Mouse (Mus musculus) macrophage (primary cell): Measurements from ENCODE around the gene Jade3. TPM values are rescaled to one million over a fixed set of nuclear protein-coding genes. Genes with fewer than 3 reads are reported as not detected.

Experiments used
- H3K27ac ChIP-seq: fragments of 350-480 bp; formaldehyde crosslinking; 2 replicates; pipeline ENCODE4 v1.9.0; 2021
- H3K36me3 ChIP-seq: fragments of 350-480 bp; formaldehyde crosslinking; 2 replicates; pipeline ENCODE4 v1.9.0; 2021; ENCODE audit errors: inconsistent target
- H3K4me3 ChIP-seq: fragments of 350-480 bp; formaldehyde crosslinking; 2 replicates; pipeline ENCODE4 v1.9.0; 2021; ENCODE audit errors: inconsistent target
- H3K79me2 ChIP-seq: fragments of 350-480 bp; formaldehyde crosslinking; 2 replicates; pipeline ENCODE4 v1.9.0; 2021; ENCODE audit errors: inconsistent target
- WGBS: methylation state at CpG from one replicate; pipeline ENCODE4 v1.1.7; 2026; ENCODE audit warnings: inconsistent platforms; ENCODE audit not compliant: missing documents; 5-methylcytosine and 5-hydroxymethylcytosine counted together
- polyA plus RNA-seq: library from polyadenylated mRNA; stranded (reverse); fragments of 250-400 nt; gene quantifications from 3 replicates; pipeline ENCODE4 v1.2.4, GENCODE M21; 2018; ENCODE audit warnings: inconsistent platforms

Jade3 gene
- polyA plus RNA-seq, 1 experiment from 2014 or later: 3.1 TPM

GRCm38 (mm10) chrX:20425839-20426449 lies 456 bp downstream of the Jade3 start:
- Histone ChIP-seq H3K36me3 (no peaks in the 10 kb centered on the region), H3K79me2 (no peaks in the 10 kb centered on the region), H3K4me3 (peak overlapping the region; percentile 52), H3K27ac (no peak overlapping the region)
- 22% methylated on average over 27 of the region's 51 CpGs for WGBS

- 100% methylated on average over 1 of the region's 2 CpGs for WGBS
- no peak overlapping the region for H3K27ac ChIP-seq
- H3K4me3 ChIP-seq: no peak overlapping the region
- H3K36me3 ChIP-seq: no peaks in the 10 kb centered on the region
- no peaks in the 10 kb centered on the region for H3K79me2 ChIP-seq
These were observed 57.7 kb downstream of the Jade3 start for GRCm38 (mm10) chrX:20483213-20483612.

- Histone ChIP-seq H3K36me3 (no peaks in the 10 kb centered on the region), H3K4me3 (no peak overlapping the region), H3K79me2 (no peaks in the 10 kb centered on the region), H3K27ac (no peak overlapping the region)
- WGBS: 100% methylated on average over 2 of the region's 3 CpGs
These were observed 72.2 kb downstream of the Jade3 start for GRCm38 (mm10) chrX:20497682-20498081.

DNA sequence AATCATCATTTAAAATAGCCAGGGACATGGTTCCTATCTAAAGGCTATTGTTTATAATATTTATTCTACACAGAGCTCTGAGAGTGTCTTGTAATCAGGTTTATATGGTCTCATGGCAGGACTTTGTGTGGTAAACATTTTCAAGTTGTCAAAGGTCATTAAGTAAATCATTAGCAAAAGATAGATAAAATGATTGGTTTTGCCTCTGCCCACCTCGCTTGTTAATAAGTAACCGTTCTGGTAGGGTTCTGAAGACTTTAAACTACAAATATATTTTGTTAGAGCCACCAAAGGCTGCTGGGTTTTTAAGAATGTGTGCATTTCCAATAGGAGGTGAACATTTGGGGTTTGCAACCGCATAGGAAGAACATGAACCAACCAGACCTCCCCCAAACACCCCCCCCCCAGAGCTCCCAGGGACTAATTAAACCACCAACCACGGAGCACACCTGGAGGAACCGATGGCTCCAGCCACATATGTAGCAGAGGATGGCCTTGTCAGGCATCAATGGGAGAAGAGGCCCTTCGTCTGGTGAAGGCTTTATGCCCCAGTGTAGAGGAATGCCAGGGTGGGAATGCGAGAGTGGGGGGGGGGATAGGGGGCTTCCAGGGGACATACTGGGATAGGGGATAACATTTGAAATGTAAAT lies 94.9 kb downstream of the Jade3 start:
- no peak overlapping the region for H3K4me3 ChIP-seq
- 65% methylated on average over 2 of the region's 7 CpGs for WGBS
- H3K27ac ChIP-seq: no peak overlapping the region
- no peaks in the 10 kb centered on the region for H3K36me3 ChIP-seq
- no peaks in the 10 kb centered on the region for H3K79me2 ChIP-seq

DNA sequence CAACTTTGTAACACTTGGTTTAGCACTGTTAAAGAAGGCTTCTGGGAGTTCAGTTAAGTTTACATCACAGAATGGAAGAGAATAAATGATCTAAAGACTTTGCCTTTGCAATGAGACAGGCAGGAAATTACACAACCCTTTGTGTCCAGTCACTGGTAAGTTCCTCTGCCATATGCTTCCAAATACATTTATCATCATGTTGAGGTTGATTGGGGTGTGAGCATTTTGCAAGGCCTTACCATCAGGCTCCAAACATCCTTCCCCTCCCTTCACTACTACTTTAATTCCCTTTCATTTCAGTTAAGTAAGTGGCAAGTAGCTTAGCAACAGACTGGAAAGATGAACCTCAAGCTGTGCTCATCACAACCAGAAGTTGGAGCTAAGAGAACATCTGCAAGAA lies 96.1 kb downstream of the Jade3 start:
- Histone ChIP-seq H3K4me3 (no peak overlapping the region), H3K36me3 (no peaks in the 10 kb centered on the region), H3K27ac (no peak overlapping the region), H3K79me2 (no peaks in the 10 kb centered on the region)

DNA sequence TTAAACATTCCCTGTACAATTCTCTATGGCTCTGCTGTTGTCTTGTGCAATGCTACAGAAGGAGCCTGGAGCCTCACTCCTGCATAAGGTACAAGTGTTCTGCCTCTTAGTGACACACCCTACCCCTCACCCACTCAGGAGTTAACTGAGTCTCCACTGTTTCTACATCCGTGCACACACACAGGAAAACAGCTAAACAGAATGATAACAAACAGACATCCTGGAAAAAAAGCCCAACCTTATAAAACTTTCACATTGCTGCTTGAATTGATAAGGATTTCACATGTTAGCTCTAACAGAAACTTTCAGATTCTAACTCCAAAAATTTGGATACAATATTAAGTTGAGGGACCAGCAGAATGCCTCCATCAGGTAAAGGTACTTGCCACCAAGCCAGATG lies 107.1 kb downstream of the Jade3 start:
- Histone ChIP-seq H3K4me3 (no peak overlapping the region), H3K27ac (no peak overlapping the region)
- WGBS: 71% methylated on average over 1 of the region's 1 CpGs

DNA sequence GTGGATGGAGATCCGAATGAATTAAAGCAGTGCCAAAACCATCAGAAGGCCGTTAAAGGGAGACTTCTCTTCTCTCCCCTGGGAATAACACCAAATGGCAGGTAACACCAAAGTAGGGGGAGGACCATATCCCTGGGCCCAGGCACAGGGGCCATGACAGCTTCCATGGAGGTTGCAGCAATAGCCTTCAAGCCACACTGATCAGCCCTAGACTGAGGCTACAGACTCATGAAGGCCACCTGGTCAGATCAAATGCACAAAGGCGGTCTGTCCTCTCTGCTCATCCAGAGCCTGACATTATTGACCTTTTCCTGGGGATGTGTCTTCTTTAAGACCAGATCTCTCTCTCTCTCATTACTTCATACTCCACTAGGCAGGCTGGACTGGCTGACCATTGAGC lies 118.4 kb downstream of the Jade3 start:
- H3K79me2 ChIP-seq: no peaks in the 10 kb centered on the region
- 86% methylated on average over 3 of the region's 3 CpGs for WGBS
- no peak overlapping the region for H3K27ac ChIP-seq
- no peak overlapping the region for H3K4me3 ChIP-seq
- H3K36me3 ChIP-seq: no peaks in the 10 kb centered on the region

More for the DNA sequence above, 107.1 kb downstream of the Jade3 start:
- Histone ChIP-seq H3K36me3 (no peaks in the 10 kb centered on the region), H3K79me2 (no peaks in the 10 kb centered on the region)

DNA sequence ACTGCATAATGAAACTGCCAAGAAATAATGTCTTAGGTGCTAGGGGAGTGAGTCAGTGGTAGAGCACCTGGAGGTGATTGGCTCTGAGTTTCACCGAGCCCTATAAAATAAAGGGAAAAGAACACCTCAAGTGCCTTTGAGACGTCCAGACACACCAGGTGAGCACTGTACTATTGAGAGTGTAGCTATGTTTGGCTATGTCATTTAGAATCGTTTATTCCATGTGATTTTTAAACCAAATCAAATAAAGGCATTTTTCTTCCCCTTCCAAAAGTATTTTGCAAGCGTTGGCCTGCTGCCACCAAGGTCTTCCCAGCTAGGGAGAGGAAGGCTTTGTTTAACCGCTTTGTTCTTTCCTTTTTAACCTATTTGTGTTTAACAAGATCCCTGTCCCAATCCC lies 122.1 kb downstream of the Jade3 start:
- H3K27ac ChIP-seq: no peak overlapping the region
- no peak overlapping the region for H3K4me3 ChIP-seq
- H3K36me3 ChIP-seq: no peaks in the 10 kb centered on the region
- H3K79me2 ChIP-seq: no peaks in the 10 kb centered on the region
- WGBS: 48% methylated on average over 3 of the region's 5 CpGs

DNA sequence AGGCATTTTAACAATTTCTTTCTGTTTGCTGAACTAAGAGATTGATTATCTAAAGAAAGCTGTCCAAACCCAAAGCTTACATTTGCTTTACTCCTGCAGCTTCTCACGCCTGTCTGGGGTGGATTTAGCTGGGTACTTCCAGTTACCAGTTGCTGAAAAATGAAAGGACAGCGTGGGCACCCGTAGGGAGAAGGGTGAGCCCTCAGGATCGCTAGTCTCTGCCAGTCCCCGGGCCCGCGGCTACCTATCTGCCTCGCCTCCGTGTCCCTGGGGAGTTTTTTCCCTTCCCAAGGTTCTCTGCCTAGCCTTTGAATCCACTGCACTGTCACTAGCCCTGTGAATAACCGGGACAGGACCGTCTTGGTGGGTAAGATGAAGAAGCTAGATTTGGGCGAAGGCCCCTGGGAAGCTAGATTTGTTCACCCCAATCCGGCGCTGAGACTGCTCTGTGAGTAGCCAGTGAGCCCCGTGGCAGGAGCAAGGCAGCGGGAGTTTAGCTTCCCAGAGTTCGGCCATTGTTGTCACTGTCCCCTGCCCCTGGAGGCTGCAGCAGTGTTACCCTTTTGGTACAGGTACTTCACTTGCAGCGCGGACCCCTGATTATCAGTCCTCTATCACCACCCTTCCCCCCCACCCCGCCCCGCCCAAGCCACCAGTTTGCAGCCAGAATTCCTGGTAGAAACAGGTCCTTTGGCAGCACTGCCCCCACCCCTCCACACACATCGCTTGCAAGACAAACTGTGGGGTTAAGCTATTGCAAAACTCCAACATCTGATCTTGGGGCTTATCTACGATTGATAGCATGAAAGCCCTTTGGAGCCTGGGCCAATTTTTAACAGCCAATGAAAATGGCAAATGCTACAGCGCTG lies 122.8 kb downstream of the Jade3 start:
- no peak overlapping the region for H3K4me3 ChIP-seq
- no peak overlapping the region for H3K27ac ChIP-seq
- WGBS: 33% methylated on average over 21 of the region's 24 CpGs
- no peaks in the 10 kb centered on the region for H3K36me3 ChIP-seq
- H3K79me2 ChIP-seq: no peaks in the 10 kb centered on the region

GRCm38 (mm10) chrX:20548880-20549440 lies 123.5 kb downstream of the Jade3 start:
- Histone ChIP-seq H3K27ac (no peak overlapping the region), H3K4me3 (no peak overlapping the region)
- 67% methylated on average over 1 of the region's 1 CpGs for WGBS

GRCm38 (mm10) chrX:20549532-20549931 lies 124.0 kb downstream of the Jade3 start, which contains the start of gene Rgn:
Gene Rgn, plus strand, starts transcription at chrX:20549787.
- Histone ChIP-seq H3K79me2 (no peaks in the 10 kb centered on the region), H3K36me3 (no peaks in the 10 kb centered on the region), H3K27ac (no peak within 1 kb of the TSS), H3K4me3 (no peak within 1 kb of the TSS)
- WGBS: 97% methylated on average over 3 of the region's 3 CpGs

More at GRCm38 (mm10) chrX:20548880-20549440, 123.5 kb downstream of the Jade3 start:
- Histone ChIP-seq H3K79me2 (no peaks in the 10 kb centered on the region), H3K36me3 (no peaks in the 10 kb centered on the region)

DNA sequence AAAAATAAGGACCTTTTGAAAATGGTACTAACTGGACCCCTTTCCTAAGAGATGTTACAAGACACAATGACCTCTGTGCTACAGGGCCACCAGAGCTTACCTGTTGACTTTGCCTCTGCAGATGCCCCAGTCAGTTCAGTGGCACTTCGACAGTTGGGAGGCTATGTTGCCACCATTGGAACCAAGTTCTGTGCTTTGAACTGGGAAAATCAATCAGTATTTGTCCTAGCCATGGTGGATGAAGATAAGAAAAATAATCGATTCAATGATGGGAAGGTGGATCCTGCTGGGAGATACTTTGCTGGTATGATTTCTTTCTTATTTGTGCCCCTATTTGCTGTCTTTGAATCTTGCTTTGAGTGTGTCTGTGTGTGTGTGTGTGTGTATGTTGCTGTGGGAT lies 126.7 kb downstream of the Jade3 start:
- no peak overlapping the region for H3K4me3 ChIP-seq
- H3K79me2 ChIP-seq: no peaks in the 10 kb centered on the region
- no peaks in the 10 kb centered on the region for H3K36me3 ChIP-seq
- WGBS: 86% methylated on average over 2 of the region's 2 CpGs
- H3K27ac ChIP-seq: no peak overlapping the region

- 33% methylated on average over 1 of the region's 1 CpGs for WGBS
- no peak overlapping the region for H3K4me3 ChIP-seq
- H3K36me3 ChIP-seq: no peaks in the 10 kb centered on the region
- H3K79me2 ChIP-seq: no peaks in the 10 kb centered on the region
- no peak overlapping the region for H3K27ac ChIP-seq
These were observed 136.4 kb downstream of the Jade3 start for GRCm38 (mm10) chrX:20561846-20562245.

GRCm38 (mm10) chrX:20563941-20564340 lies 138.5 kb downstream of the Jade3 start:
- Histone ChIP-seq H3K79me2 (no peaks in the 10 kb centered on the region), H3K27ac (0 out of 2 replicates have a peak overlapping the region, but pooled peaks have one; percentile 2), H3K36me3 (no peaks in the 10 kb centered on the region), H3K4me3 (no peak overlapping the region)
- 47% methylated on average over 4 of the region's 4 CpGs for WGBS
